Comparison of ENCODE assay signal across 8 mouse cellular contexts in the genomic region with DNA sequence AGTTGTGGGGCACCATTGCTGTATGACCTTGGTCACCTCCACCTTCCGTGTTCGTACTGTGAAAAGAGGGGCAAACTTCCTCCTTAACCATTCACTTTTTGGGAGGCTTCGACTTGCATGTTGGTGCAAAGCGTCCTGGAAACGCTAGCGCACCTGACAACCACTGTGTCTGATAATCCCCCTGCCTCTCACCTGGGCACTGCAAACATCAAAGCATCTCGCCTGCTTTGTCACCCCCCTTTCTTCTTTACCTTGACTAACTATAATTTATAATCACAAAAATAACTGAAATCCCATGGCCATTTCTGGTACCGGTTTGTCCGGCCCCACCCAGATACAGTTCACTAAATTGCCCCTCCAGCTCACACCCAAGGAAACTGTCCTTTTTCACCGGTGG. TPM values are rescaled to one million over a fixed set of nuclear protein-coding genes. Genes with fewer than 3 reads are reported as not detected.
A peak's percentile ranks its signal among the peaks of the same experiment; 100 is the strongest.
DNase-seq lines count a peak whose midpoint lies in the region; ATAC-seq and TF ChIP-seq lines count a peak whose summit lies in the region.

No protein-coding gene starts in this region.

- TF ChIP-seq CTCF in kidney, adult 2 months (conservative IDR thresholded peaks at IDR 0.05; ENCODE audit: insufficient read depth, insufficient read length, low read depth, low read length) = no peak
- no peak for TF ChIP-seq CTCF in MEL (IDR thresholded peaks at IDR 0.05 in 2 of 3, conservative IDR thresholded peaks at IDR 0.05 in 1 of 3; ENCODE audit: control insufficient read depth in 1 of 3, insufficient read depth in 1 of 3, low read depth in 2 of 3, low read length in 3 of 3, poor library complexity in 1 of 3, severe bottlenecking in 1 of 3)
- TF ChIP-seq CTCF in heart, postnatal 0 days (IDR thresholded peaks at IDR 0.05; ENCODE audit: low read depth) = no peak

- H3K79me2 ChIP-seq in MEL (ENCODE audit: control insufficient read depth, insufficient read depth, low read length, poor library complexity) = peaks cover 67% of the 10 kb centered on the region

- H3K27ac ChIP-seq in kidney, adult 2 months (ENCODE audit: insufficient read depth, low read depth, low read length) = peak overlapping the region; percentile 17; the same call in 1 of the 2 replicates
- no peak overlapping the region; the same call in 1 of the 2 replicates for H3K27ac ChIP-seq in MEL (ENCODE audit: control insufficient read depth, low read depth, low read length)
- H3K27ac ChIP-seq in heart, postnatal 0 days (ENCODE audit: low read depth) = no peak overlapping the region
- peak overlapping the region; percentile 94; the same call in 1 of the 2 replicates for H3K27ac ChIP-seq in midbrain, embryonic 10.5 days (replicated peaks)

- TF ChIP-seq RAD21 in MEL (IDR thresholded peaks at IDR 0.05; ENCODE audit: low read depth, low read length) = no peak

- no peak for TF ChIP-seq POLR2A in kidney, adult 2 months (IDR thresholded peaks at IDR 0.05; ENCODE audit: low read depth, low read length)
- TF ChIP-seq POLR2A in MEL (IDR thresholded peaks at IDR 0.05; ENCODE audit: control insufficient read depth in 1 of 2, insufficient read depth in 1 of 2, low read depth in 1 of 2, low read length in 2 of 2, poor library complexity in 1 of 2) = no peak

- 1% methylated on average over 10 of the region's 10 CpGs for WGBS in kidney, adult 2 months
- 1% methylated on average over 10 of the region's 10 CpGs for WGBS in heart, postnatal 0 days
- 8% methylated on average over 10 of the region's 10 CpGs for WGBS in midbrain, embryonic 10.5 days

- peaks cover 9% of the 10 kb centered on the region; the same call in 1 of the 2 replicates for H3K4me1 ChIP-seq in kidney, adult 2 months (ENCODE audit: control insufficient read depth, insufficient read depth, low read length)
- H3K4me1 ChIP-seq in MEL (ENCODE audit: control insufficient read depth in 1 of 2, insufficient read depth in 2 of 2, low read length in 2 of 2) = peaks cover 0 to 16% of the 10 kb centered on the region in 2 experiments; a peak in 3 of 4 replicates
- H3K4me1 ChIP-seq in heart, postnatal 0 days (ENCODE audit: control insufficient read depth, insufficient read depth) = peaks cover 25% of the 10 kb centered on the region
- peaks cover 51% of the 10 kb centered on the region for H3K4me1 ChIP-seq in midbrain, embryonic 10.5 days

- H3K36me3 ChIP-seq in kidney, adult 2 months (ENCODE audit: control insufficient read depth, insufficient read depth, low read length) = no peaks in the 10 kb centered on the region; the same call in 1 of the 2 replicates
- H3K36me3 ChIP-seq in MEL (ENCODE audit: control insufficient read depth in 1 of 2, insufficient read depth in 2 of 2, low read length in 2 of 2) = peaks cover 5 to 13% of the 10 kb centered on the region in 2 experiments
- H3K36me3 ChIP-seq in heart, postnatal 0 days (replicated peaks; ENCODE audit: control insufficient read depth, insufficient read depth, low read length) = peaks cover 4% of the 10 kb centered on the region; the same call in 1 of the 2 replicates
- H3K36me3 ChIP-seq in midbrain, embryonic 10.5 days = peaks cover 18% of the 10 kb centered on the region

- H3K27me3 ChIP-seq in kidney, adult 2 months (replicated peaks; ENCODE audit: control insufficient read depth, insufficient read depth, low read length) = no peaks in the 10 kb centered on the region
- no peaks in the 10 kb centered on the region for H3K27me3 ChIP-seq in MEL (ENCODE audit: control insufficient read depth in 1 of 2, insufficient read depth in 2 of 2, low read length in 2 of 2)
- no peaks in the 10 kb centered on the region for H3K27me3 ChIP-seq in heart, postnatal 0 days (ENCODE audit: control insufficient read depth, insufficient read depth, low read length)
- H3K27me3 ChIP-seq in midbrain, embryonic 10.5 days (ENCODE audit: low read depth, poor library complexity, severe bottlenecking) = no peaks in the 10 kb centered on the region

- TF ChIP-seq EP300 in MEL (IDR thresholded peaks at IDR 0.05; ENCODE audit: low read depth in 1 of 2, low read length in 2 of 2) = no peak
- no peak for TF ChIP-seq EP300 in heart, postnatal 0 days (IDR thresholded peaks at IDR 0.05; ENCODE audit: low read depth)

- H3K4me2 ChIP-seq in heart, postnatal 0 days (ENCODE audit: low read depth, low read length) = peak overlapping the region; percentile 72

- H3K9ac ChIP-seq in MEL (ENCODE audit: control insufficient read depth, low read depth, low read length, poor library complexity, severe bottlenecking) = peak overlapping the region; percentile 57
- peak overlapping the region; percentile 44 for H3K9ac ChIP-seq in heart, postnatal 0 days (replicated peaks; ENCODE audit: low read depth, low read length)

- H3K4me3 ChIP-seq in kidney, adult 2 months (ENCODE audit: insufficient read depth, low read depth, low read length) = peak overlapping the region; percentile 59
- peak overlapping the region; percentile 59 to 73 for H3K4me3 ChIP-seq in MEL (ENCODE audit: control insufficient read depth in 1 of 2, insufficient read depth in 1 of 2, low read depth in 2 of 2, low read length in 2 of 2)
- H3K4me3 ChIP-seq in heart, postnatal 0 days (ENCODE audit: low read depth, low read length) = peak overlapping the region; percentile 86
- H3K4me3 ChIP-seq in midbrain, embryonic 10.5 days = peak overlapping the region; percentile 90

- H3K9me3 ChIP-seq in MEL (replicated peaks; ENCODE audit: insufficient read depth, low read length) = no peaks in the 10 kb centered on the region
- H3K9me3 ChIP-seq in heart, postnatal 0 days (replicated peaks; ENCODE audit: control insufficient read depth, low read length) = no peaks in the 10 kb centered on the region
- H3K9me3 ChIP-seq in midbrain, embryonic 10.5 days (replicated peaks) = no peaks in the 10 kb centered on the region

- no peak for ATAC-seq in heart, postnatal 0 days (ENCODE audit: insufficient read depth, low read depth)

- DNase-seq in kidney, adult 2 months = no peak
- no peak for DNase-seq in kidney, adult 8-10 months
- DNase-seq in MEL (ENCODE audit: low read depth, low spot score) = no peak
- DNase-seq in heart, postnatal 0 days (ENCODE audit: low spot score) = no peak
- DNase-seq in midbrain, embryonic 10.5 days (ENCODE audit: low spot score) = no peak
- no peak for DNase-seq in urinary bladder, postnatal 4 days (ENCODE audit: low spot score in 2 of 2)
- DNase-seq in layer of hippocampus, postnatal 36 days = no peak
- no peak for DNase-seq in layer of hippocampus, postnatal 10 days (ENCODE audit: low spot score in 2 of 2)

RNA-seq across cellular contexts. Expression of gene Actr1a, which starts 0.8 kb away (rescaled TPM):
- 73.8 and 80.4 TPM in 2 replicates for polyA plus RNA-seq in kidney, adult 2 months (2012; rRNA removed)
- 140 TPM in 2 replicates for total RNA-seq in MEL (2012; rRNA removed)
- polyA plus RNA-seq in MEL (2012; ENCODE audit: insufficient read depth in 1 of 2, insufficient read length in 2 of 2, low read depth in 1 of 2, low replicate concordance in 2 of 2, missing spikeins in 1 of 2) = 100 to 1,000 TPM; 193 to 530 TPM
- 153 and 173 TPM in 2 replicates for total RNA-seq in heart, postnatal 0 days (2014; rRNA removed; ENCODE audit: low replicate concordance)
- 115 and 118 TPM in 2 replicates for polyA plus RNA-seq in heart, postnatal 0 days (2015; fragmentation: Nextera tagmentation; extraction: Ambion mirVana)
- 188 and 224 TPM in 2 replicates for polyA plus RNA-seq in midbrain, embryonic 10.5 days (2016; fragmentation: Nextera tagmentation; extraction: Ambion mirVana)
- total RNA-seq in layer of hippocampus, postnatal 36 days (2021) = 100 to 1,000 TPM; 180 to 188 TPM
- 100 to 1,000 TPM; 233 to 238 TPM for total RNA-seq in layer of hippocampus, postnatal 10 days (2021)

RNA-seq across cellular contexts. Expression of gene Sufu, which starts 2.0 kb away (rescaled TPM):
- 38.2 and 39.7 TPM in 2 replicates for polyA plus RNA-seq in kidney, adult 2 months (2012; rRNA removed)
- total RNA-seq in MEL (2012; rRNA removed) = 11.4 and 13.7 TPM in 2 replicates
- polyA plus RNA-seq in MEL (2012; ENCODE audit: insufficient read depth in 1 of 2, insufficient read length in 2 of 2, low read depth in 1 of 2, low replicate concordance in 2 of 2, missing spikeins in 1 of 2) = 10 to 100 TPM in 1 of 2 experiments, not detected in 1; 42.5 TPM
- total RNA-seq in heart, postnatal 0 days (2014; rRNA removed; ENCODE audit: low replicate concordance) = 10.4 and 11.0 TPM in 2 replicates
- 9.2 and 9.5 TPM in 2 replicates for polyA plus RNA-seq in heart, postnatal 0 days (2015; fragmentation: Nextera tagmentation; extraction: Ambion mirVana)
- 50.2 and 53.6 TPM in 2 replicates for polyA plus RNA-seq in midbrain, embryonic 10.5 days (2016; fragmentation: Nextera tagmentation; extraction: Ambion mirVana)
- 10 to 100 TPM; 18.3 to 22.6 TPM for total RNA-seq in layer of hippocampus, postnatal 36 days (2021)
- 10 to 100 TPM; 20.8 to 21.9 TPM for total RNA-seq in layer of hippocampus, postnatal 10 days (2021)

RNA-seq across cellular contexts. Expression of gene 2310034G01Rik, which starts 44.6 kb away (rescaled TPM):
- polyA plus RNA-seq in kidney, adult 2 months (2012; rRNA removed) = 1.5 and 1.6 TPM in 2 replicates
- total RNA-seq in MEL (2012; rRNA removed) = 0.50 and 0.78 TPM in 2 replicates
- under 1 TPM in 1 of 2 experiments, not detected in 1; 0.95 TPM for polyA plus RNA-seq in MEL (2012; ENCODE audit: insufficient read depth in 1 of 2, insufficient read length in 2 of 2, low read depth in 1 of 2, low replicate concordance in 2 of 2, missing spikeins in 1 of 2)
- 1.5 TPM in 1 of 2 replicates, not detected in the other for total RNA-seq in heart, postnatal 0 days (2014; rRNA removed; ENCODE audit: low replicate concordance)
- 1.1 and 1.3 TPM in 2 replicates for polyA plus RNA-seq in heart, postnatal 0 days (2015; fragmentation: Nextera tagmentation; extraction: Ambion mirVana)
- 0.96 and 1.4 TPM in 2 replicates for polyA plus RNA-seq in midbrain, embryonic 10.5 days (2016; fragmentation: Nextera tagmentation; extraction: Ambion mirVana)
- total RNA-seq in layer of hippocampus, postnatal 36 days (2021) = 1 to 10 TPM; 1.1 to 1.2 TPM
- 1 to 10 TPM in 1 of 2 experiments, under 1 TPM in 1; 0.89 to 1.3 TPM for total RNA-seq in layer of hippocampus, postnatal 10 days (2021)

RNA-seq across cellular contexts. Expression of gene Mfsd13a, which starts 53.8 kb away (rescaled TPM):
- 34.7 and 43.8 TPM in 2 replicates for polyA plus RNA-seq in kidney, adult 2 months (2012; rRNA removed)
- 4.7 and 5.5 TPM in 2 replicates for total RNA-seq in MEL (2012; rRNA removed)
- 10 to 100 TPM in 1 of 2 experiments, not detected in 1; 45.9 TPM for polyA plus RNA-seq in MEL (2012; ENCODE audit: insufficient read depth in 1 of 2, insufficient read length in 2 of 2, low read depth in 1 of 2, low replicate concordance in 2 of 2, missing spikeins in 1 of 2)
- total RNA-seq in heart, postnatal 0 days (2014; rRNA removed; ENCODE audit: low replicate concordance) = 5.2 and 21.8 TPM in 2 replicates
- polyA plus RNA-seq in heart, postnatal 0 days (2015; fragmentation: Nextera tagmentation; extraction: Ambion mirVana) = 3.2 and 3.7 TPM in 2 replicates
- polyA plus RNA-seq in midbrain, embryonic 10.5 days (2016; fragmentation: Nextera tagmentation; extraction: Ambion mirVana) = 9.1 and 10.1 TPM in 2 replicates
- 10 to 100 TPM; 28.2 to 30.3 TPM for total RNA-seq in layer of hippocampus, postnatal 36 days (2021)
- total RNA-seq in layer of hippocampus, postnatal 10 days (2021) = 10 to 100 TPM; 24.4 to 26.4 TPM

RNA-seq across cellular contexts. Expression of gene Cuedc2, which starts 56.2 kb away (rescaled TPM):
- 69.8 and 72.0 TPM in 2 replicates for polyA plus RNA-seq in kidney, adult 2 months (2012; rRNA removed)
- total RNA-seq in MEL (2012; rRNA removed) = 270 and 302 TPM in 2 replicates
- 100 to 1,000 TPM; 251 to 297 TPM for polyA plus RNA-seq in MEL (2012; ENCODE audit: insufficient read depth in 1 of 2, insufficient read length in 2 of 2, low read depth in 1 of 2, low replicate concordance in 2 of 2, missing spikeins in 1 of 2)
- total RNA-seq in heart, postnatal 0 days (2014; rRNA removed; ENCODE audit: low replicate concordance) = 91.7 and 114 TPM in 2 replicates
- polyA plus RNA-seq in heart, postnatal 0 days (2015; fragmentation: Nextera tagmentation; extraction: Ambion mirVana) = 129 and 136 TPM in 2 replicates
- polyA plus RNA-seq in midbrain, embryonic 10.5 days (2016; fragmentation: Nextera tagmentation; extraction: Ambion mirVana) = 239 and 249 TPM in 2 replicates
- 100 to 1,000 TPM; 164 to 167 TPM for total RNA-seq in layer of hippocampus, postnatal 36 days (2021)
- total RNA-seq in layer of hippocampus, postnatal 10 days (2021) = 100 to 1,000 TPM; 173 to 178 TPM

Comparison
In these comparisons a context has a peak if more than half of its experiments do, and no peak if none do; other contexts are left out.
1. H3K27ac ChIP-seq: peak in kidney, adult 2 months (single experiment) and midbrain, embryonic 10.5 days (single experiment); none in MEL (single experiment) and heart, postnatal 0 days (single experiment).
2. Peak in every context shown above with its lines, with median percentiles within 50 percentile points of each other: H3K4me3 ChIP-seq.